Mouse (Mus musculus) lung, postnatal 0 days (tissue): Measurements from ENCODE around the gene Gm11492.

ENCODE experiments used
- CTCF ChIP-seq: IDR thresholded peaks from 2 replicates; pipeline ENCODE4 v1.5.1; 2016; ENCODE audit warnings: antibody characterized with exemption, mild to moderate bottlenecking
- EP300 ChIP-seq: IDR thresholded peaks from 2 replicates; pipeline ENCODE4 v1.6.1; 2016; ENCODE audit warnings: antibody characterized with exemption, mild to moderate bottlenecking, control low read depth

- TF ChIP-seq EP300 (no peak), CTCF (no peak)
Measured at GRCm38 (mm10) chr11:87523967-87524366, 42.5 kb upstream of the Gm11492 start.
